Mouse (Mus musculus): ENCODE data around the gene Fkbp1a.

The Fkbp1a gene

DNA sequence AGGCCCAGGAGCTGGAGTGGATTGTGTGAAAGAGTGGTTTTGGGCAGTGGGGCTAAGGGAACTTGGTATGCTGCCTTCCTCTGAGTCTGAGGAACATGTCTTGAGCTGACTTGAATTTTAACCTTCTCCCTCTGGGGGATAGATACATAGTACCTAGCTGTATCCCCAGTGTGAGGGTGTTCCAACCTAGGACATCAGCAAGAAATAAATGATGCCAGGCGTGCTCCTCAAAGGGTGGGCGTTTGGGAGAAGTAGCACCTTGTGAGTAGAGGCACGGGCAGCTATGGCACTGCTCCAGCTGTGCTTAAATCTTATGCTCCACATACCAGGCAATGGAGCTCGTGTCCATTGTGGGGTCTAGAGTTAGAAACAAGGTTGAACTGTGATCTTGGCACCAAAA is 4.3 kb downstream of the Fkbp1a start:
- no peak for DNase-seq (ENCODE audit: low read depth, low spot score)

GRCm38 (mm10) chr2:151549615-151550121 is 7.4 kb downstream of the Fkbp1a start:
- no peak for DNase-seq (ENCODE audit: low read depth, low spot score)

DNA sequence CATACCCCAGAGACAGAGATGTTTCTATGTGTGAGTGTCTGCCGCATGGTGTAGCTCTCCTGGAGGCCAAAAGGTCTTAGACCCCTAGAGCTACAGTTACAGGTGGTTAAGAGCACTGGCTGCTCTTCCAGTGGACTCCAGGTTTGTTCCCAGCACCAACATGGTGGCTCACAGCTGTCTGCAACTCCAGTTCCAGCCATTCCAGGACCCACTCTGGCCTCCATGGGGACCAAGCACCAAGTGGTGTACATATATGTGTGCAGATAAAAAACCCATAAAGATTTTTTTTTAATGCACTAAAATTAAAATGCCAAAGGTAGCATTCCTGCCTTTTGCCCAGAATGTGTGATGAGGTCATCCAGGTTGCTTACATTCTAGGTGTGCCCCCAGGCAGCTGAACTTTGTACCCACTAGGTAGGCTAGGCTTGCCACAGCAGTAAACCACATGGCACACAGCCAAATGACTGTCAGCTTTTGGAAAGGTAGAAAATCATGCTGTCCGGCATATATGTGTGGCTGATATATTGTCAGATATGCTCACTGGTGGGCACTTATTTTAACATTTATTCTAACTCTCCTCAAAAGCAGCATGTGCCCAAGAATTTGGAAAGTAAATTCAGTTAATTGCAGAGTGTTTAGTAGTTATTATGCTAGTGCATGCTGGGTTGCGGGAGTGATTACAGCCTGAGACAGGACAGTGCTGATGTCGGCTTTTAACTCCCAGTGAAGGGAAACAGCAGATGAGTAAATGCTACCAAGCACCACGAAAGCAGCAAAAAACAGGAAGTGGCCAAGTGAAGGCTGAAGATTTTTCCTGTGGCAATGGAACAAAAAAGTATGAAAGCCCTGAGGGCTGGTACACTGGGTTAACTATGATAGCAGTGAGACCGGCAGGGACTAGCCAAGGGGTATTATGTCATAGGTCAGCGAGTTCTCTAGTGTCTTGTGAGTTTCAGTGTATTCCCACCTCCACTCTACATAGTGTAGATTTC is 20.9 kb downstream of the Fkbp1a start:
- DNase-seq (ENCODE audit: low read depth, low spot score), result no peak

- no peak for DNase-seq (ENCODE audit: low read depth, low spot score)
Observed at GRCm38 (mm10) chr2:151564006-151564405, 21.7 kb downstream of the Fkbp1a start.

DNA sequence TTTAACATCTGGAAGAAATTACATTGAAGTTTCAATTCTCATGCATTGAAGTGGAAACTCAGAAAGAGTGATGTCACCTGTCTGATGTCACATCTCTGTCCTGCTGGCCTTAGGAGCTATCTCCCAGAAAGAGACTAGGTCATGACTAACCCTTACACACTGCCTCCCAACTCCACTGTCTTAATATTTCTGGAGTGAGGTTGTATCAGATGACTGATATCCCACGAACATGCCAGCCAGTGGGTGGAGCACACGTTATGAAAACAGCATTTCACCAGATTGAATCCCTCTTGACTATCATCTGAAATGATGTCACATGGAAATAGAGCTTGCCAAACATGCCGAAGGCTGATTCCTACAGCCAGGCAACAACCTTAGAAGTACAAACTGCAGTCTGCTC is 22.7 kb downstream of the Fkbp1a start:
- DNase-seq (ENCODE audit: low read depth, low spot score), result no peak

- DNase-seq (ENCODE audit: low read depth, low spot score), result no peak
Observed at GRCm38 (mm10) chr2:151566856-151567255, 24.6 kb downstream of the Fkbp1a start.

DNA sequence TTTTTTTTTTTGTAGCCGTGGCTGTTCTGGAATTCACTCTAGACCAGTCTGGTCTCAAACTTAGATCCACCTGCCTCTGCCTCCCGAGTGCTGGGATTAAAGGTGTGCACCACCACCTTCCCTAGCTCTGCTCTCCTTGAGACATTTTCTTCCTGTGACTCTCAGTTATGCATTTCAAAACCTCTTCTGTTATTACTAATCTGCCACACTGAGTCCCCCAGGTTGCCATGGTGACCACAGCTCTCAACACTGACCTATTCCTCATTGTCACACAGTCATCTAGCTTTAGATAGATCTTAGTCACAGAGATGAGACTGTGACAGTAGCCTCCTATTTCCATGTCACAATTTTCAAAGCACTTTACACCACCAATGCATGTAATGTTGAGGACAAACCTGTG is 27.2 kb downstream of the Fkbp1a start:
- DNase-seq (ENCODE audit: low read depth, low spot score), result no peak

DNA sequence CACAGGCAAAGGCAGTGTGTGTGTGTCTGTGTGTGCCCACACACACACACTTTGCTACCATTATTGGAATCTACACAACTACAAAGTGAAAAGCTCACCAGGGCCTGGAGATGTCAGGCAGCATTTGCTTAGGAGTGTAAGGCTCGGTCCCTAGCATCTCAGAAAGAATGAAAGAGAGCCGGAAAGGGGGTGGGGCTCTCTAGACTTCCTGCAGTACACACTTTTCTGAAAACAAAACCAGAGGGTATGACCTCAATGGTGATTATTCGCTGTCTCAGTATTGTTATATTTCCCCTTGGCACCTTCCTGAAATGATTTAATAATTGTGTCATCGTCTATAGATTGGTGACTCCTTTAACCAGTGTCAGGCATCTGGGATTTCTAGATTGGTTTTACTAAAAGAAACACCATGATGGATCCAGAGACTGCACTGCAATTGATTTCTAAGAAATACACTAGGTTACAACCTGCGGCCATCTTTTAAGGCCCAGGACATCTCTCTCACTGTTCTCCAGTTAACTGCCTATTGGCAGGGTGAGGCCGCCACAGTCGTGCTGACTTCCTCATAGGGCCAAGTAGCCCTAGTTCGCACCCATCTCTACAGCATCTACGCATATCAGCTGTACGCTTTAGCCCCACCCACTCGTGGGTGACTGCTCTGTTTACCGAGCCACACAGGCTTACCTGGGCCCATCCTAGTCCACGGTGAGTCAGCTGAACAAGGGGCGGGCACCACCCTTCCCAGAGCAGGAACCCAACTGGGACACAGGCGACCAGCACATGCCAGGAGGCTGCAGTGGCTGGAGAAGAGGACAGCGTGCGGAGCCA is 29.8 kb downstream of the Fkbp1a start, which contains the start of gene Sdcbp2:
Sdcbp2 (plus strand) TSS at position 750 of the 828 bp plus-strand sequence.
- DNase-seq (ENCODE audit: low read depth, low spot score), result no peak

- peak; percentile 66 for DNase-seq (ENCODE audit: low read depth, low spot score)
Observed at GRCm38 (mm10) chr2:151573667-151574066, 31.4 kb downstream of the Fkbp1a start.

- peak; percentile 91 for DNase-seq (ENCODE audit: low read depth, low spot score)
Observed at GRCm38 (mm10) chr2:151574607-151575006, 32.3 kb downstream of the Fkbp1a start.

GRCm38 (mm10) chr2:151575119-151575698 is 32.9 kb downstream of the Fkbp1a start:
- DNase-seq (ENCODE audit: low read depth, low spot score), result no peak

DNA sequence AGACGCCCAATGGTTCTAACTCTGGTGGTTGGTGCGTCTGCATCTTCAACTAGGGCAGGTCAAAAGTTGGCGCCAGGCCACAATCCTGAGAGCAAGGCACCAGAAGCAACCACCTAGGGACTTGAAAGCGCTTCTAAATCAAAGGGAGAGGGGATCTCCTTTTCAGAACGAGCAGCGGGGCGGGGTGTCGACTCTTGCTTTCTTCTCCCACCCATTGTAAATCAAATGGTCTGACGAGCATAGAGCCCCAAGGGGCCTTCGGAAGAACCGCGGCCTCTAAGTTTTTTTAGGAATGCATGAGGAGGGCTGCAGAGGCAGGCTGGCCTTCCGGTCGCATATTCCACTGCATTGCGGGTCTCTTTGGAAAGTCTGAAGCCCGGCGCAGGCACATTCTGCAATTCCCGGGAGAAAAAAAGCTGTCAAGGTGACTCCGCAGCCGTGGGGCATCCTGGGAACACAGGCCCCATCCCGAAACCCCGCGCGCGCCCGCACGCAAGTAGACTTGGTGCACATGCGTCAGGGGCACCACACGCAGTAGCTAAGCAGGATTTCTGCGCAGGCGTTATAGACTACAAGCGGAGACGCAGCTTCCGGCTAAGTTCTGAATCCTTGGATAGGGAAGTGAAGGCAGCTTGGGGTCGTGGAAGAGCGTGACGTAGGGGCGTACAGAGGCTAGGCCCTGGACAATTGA is 33.6 kb downstream of the Fkbp1a start:
- peak; percentile 98 for DNase-seq (ENCODE audit: low read depth, low spot score)

DNA sequence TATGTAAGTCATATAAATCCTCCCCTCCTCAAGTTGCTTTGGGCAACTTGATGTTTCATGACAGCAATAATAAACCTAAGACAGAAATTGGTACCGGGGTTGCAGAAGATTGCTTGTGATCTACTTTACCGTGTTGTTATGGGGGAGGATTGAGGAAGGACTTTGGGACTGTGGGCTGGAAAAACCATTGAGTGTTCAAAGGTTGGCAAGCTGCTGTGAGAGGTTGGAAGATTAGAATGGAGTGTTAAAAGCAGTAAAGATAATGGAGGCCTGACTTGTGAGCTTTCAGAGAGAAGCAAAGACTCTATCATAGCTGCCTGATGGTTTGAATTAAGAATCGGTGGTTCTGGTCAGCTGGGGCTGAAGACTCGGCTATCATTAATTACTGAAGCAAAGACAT is 36.9 kb downstream of the Fkbp1a start:
- DNase-seq (ENCODE audit: low read depth, low spot score), result no peak

DNA sequence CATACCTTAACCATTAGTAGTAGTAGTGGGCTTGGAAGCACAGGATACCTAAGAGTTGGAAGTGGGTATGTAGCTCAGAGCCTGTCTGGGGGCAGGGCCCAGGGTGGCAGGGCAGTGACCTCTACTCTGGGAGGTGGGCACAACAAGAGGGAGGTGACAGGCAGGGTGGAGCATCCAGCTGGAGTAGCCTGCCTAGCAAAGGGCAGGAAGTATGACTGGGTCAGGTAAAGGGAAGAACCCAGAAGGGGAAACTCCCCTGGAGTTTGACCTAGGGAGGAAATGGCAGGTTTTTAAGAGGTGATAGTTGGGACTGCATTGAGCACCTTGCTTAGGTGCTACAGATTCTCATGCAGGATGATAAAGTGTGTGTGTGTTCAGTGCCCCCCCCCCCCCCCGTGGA is 38.7 kb downstream of the Fkbp1a start:
- DNase-seq (ENCODE audit: low read depth, low spot score), result no peak

- no peak for DNase-seq (ENCODE audit: low read depth, low spot score)
Observed at GRCm38 (mm10) chr2:151585934-151586333, 43.7 kb downstream of the Fkbp1a start.

- DNase-seq (ENCODE audit: low read depth, low spot score), result no peak
Observed at GRCm38 (mm10) chr2:151586807-151587206, 44.5 kb downstream of the Fkbp1a start.

- no peak for DNase-seq (ENCODE audit: low read depth, low spot score)
Observed at GRCm38 (mm10) chr2:151587306-151587705, 45.0 kb downstream of the Fkbp1a start.

GRCm38 (mm10) chr2:151598068-151598467 is 55.8 kb downstream of the Fkbp1a start:
- no peak for DNase-seq (ENCODE audit: low read depth, low spot score)

- DNase-seq (ENCODE audit: low read depth, low spot score), result no peak
Observed at GRCm38 (mm10) chr2:151602106-151602505, 59.8 kb downstream of the Fkbp1a start.

DNA sequence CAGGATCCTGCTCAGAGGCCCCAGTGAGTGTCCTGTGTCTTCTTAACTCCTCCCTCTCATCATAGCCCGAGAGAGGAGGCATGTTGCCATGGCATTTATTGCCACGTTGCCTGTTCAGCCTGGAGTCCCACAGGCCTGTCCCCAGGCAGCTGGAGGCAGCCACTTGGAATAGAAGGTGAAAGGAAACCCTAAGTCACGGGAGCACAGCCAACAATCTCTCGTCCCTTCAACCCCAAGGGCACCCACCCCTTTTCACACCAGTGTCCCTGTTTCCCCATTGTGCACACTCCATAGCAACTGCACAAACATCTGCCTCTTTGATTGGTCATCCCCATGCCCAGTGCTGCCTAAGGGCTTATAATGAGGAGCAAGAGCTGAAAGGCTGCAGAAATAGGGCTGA is 61.3 kb downstream of the Fkbp1a start:
- no peak for DNase-seq (ENCODE audit: low read depth, low spot score)

- peak; percentile 87 for DNase-seq (ENCODE audit: low read depth, low spot score)
Observed at GRCm38 (mm10) chr2:151605437-151605987, 63.2 kb downstream of the Fkbp1a start.

Measured in telencephalon, adult 2 months (tissue).